Mouse (Mus musculus): Measurements from ENCODE around the gene Ugt1a7c. TPM values are rescaled to one million over a fixed set of nuclear protein-coding genes. Genes with fewer than 3 reads are reported as not detected.
"Not testable (repeated sequence)": the region's sequence is repeated elsewhere in the genome, so short reads cannot be mapped to it uniquely, and the experiment has no call there.

The Ugt1a7c gene
- polyA plus RNA-seq, 1 experiment from 2014 or later: 82.7 TPM

- Histone ChIP-seq H3K9me3 (ENCODE audit: control insufficient read depth, low read length) (no peaks in the 10 kb centered on the region), H3K4me2 (ENCODE audit: low read depth, low read length) (no peak overlapping the region), H3K9ac (ENCODE audit: low read depth, low read length) (no peak overlapping the region), H3K36me3 (ENCODE audit: control insufficient read depth, insufficient read depth, low read length) (no peaks in the 10 kb centered on the region), H3K4me1 (ENCODE audit: control insufficient read depth, insufficient read depth, low read length) (peaks cover 11% of the 10 kb centered on the region; the same call in 1 of the 2 replicates), H3K27ac (ENCODE audit: low read length) (peak overlapping the region; percentile 5), H3K27me3 (replicated peaks; ENCODE audit: control insufficient read depth, insufficient read depth, low read length) (no peaks in the 10 kb centered on the region), H3K4me3 (ENCODE audit: low read length) (no peak overlapping the region)
- WGBS: 43% methylated on average over 3 of the region's 3 CpGs
- ATAC-seq: no peak
These were observed 39.1 kb downstream of the Ugt1a7c start for GRCm38 (mm10) chr1:88133908-88134456.

GRCm38 (mm10) chr1:88134457-88135011 is 39.7 kb downstream of the Ugt1a7c start, which contains the start of gene Ugt1a6a:
Gene Ugt1a6a (plus strand): TSS chr1:88134809.
- not testable (repeated sequence) for H3K9ac ChIP-seq (ENCODE audit: low read depth, low read length); H3K27me3 ChIP-seq (replicated peaks; ENCODE audit: control insufficient read depth, insufficient read depth, low read length); H3K36me3 ChIP-seq (ENCODE audit: control insufficient read depth, insufficient read depth, low read length); H3K9me3 ChIP-seq (ENCODE audit: control insufficient read depth, low read length); H3K4me3 ChIP-seq (ENCODE audit: low read length); H3K4me2 ChIP-seq (ENCODE audit: low read depth, low read length)
- ATAC-seq: peak; percentile 41
- WGBS: 34% methylated on average over 5 of the region's 5 CpGs
- peaks cover 11% of the 10 kb centered on the region; the same call in 1 of the 2 replicates for H3K4me1 ChIP-seq (ENCODE audit: control insufficient read depth, insufficient read depth, low read length)
- H3K27ac ChIP-seq (ENCODE audit: low read length): peak within 1 kb of the TSS; percentile 5

GRCm38 (mm10) chr1:88135229-88135904 is 40.5 kb downstream of the Ugt1a7c start:
- not testable (repeated sequence) for H3K27ac ChIP-seq (ENCODE audit: low read length)

GRCm38 (mm10) chr1:88136646-88137045 is 41.8 kb downstream of the Ugt1a7c start:
- ATAC-seq: no peak
- Histone ChIP-seq H3K27ac (ENCODE audit: low read length) (no peak overlapping the region), H3K9me3 (ENCODE audit: control insufficient read depth, low read length) (no peaks in the 10 kb centered on the region), H3K4me1 (ENCODE audit: control insufficient read depth, insufficient read depth, low read length) (peaks cover 11% of the 10 kb centered on the region; the same call in 1 of the 2 replicates), H3K27me3 (replicated peaks; ENCODE audit: control insufficient read depth, insufficient read depth, low read length) (no peaks in the 10 kb centered on the region), H3K4me2 (ENCODE audit: low read depth, low read length) (no peak overlapping the region), H3K36me3 (ENCODE audit: control insufficient read depth, insufficient read depth, low read length) (no peaks in the 10 kb centered on the region), H3K4me3 (ENCODE audit: low read length) (no peak overlapping the region), H3K9ac (ENCODE audit: low read depth, low read length) (no peak overlapping the region)
- 69% methylated on average over 2 of the region's 2 CpGs for WGBS

More at GRCm38 (mm10) chr1:88135229-88135904, 40.5 kb downstream of the Ugt1a7c start:
- not testable (repeated sequence) for H3K9me3 ChIP-seq (ENCODE audit: control insufficient read depth, low read length); H3K36me3 ChIP-seq (ENCODE audit: control insufficient read depth, insufficient read depth, low read length); H3K4me2 ChIP-seq (ENCODE audit: low read depth, low read length); H3K4me3 ChIP-seq (ENCODE audit: low read length); H3K27me3 ChIP-seq (replicated peaks; ENCODE audit: control insufficient read depth, insufficient read depth, low read length); H3K9ac ChIP-seq (ENCODE audit: low read depth, low read length); ATAC-seq
- WGBS: 86% methylated on average over 5 of the region's 6 CpGs
- peaks cover 11% of the 10 kb centered on the region; the same call in 1 of the 2 replicates for H3K4me1 ChIP-seq (ENCODE audit: control insufficient read depth, insufficient read depth, low read length)

DNA sequence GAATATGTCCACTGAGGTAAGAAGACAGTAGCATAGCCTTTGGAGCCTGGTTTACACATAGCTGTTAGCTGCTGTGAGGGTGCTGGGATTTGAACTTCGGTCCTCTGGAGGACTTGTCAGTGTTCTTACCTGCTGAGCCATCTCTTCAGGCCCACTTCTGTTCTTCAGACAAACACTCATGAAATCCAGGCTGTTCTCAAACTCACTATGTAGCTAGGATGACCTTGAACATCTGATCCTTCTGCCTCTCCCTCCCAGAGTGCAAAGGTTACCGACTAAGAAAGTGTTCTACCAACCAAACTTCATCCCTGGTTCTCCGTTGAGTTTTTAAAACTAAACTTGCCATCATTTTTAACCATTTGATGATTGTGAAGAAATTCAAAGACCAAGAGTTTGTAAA is 42.4 kb downstream of the Ugt1a7c start:
- H3K9me3 ChIP-seq (ENCODE audit: control insufficient read depth, low read length): no peaks in the 10 kb centered on the region
- no peak overlapping the region for H3K27ac ChIP-seq (ENCODE audit: low read length)
- no peaks in the 10 kb centered on the region for H3K36me3 ChIP-seq (ENCODE audit: control insufficient read depth, insufficient read depth, low read length)
- 69% methylated on average over 3 of the region's 3 CpGs for WGBS
- ATAC-seq: no peak
- H3K9ac ChIP-seq (ENCODE audit: low read depth, low read length): no peak overlapping the region
- H3K4me3 ChIP-seq (ENCODE audit: low read length): no peak overlapping the region
- H3K4me2 ChIP-seq (ENCODE audit: low read depth, low read length): no peak overlapping the region
- H3K27me3 ChIP-seq (replicated peaks; ENCODE audit: control insufficient read depth, insufficient read depth, low read length): no peaks in the 10 kb centered on the region
- peaks cover 11% of the 10 kb centered on the region; the same call in 1 of the 2 replicates for H3K4me1 ChIP-seq (ENCODE audit: control insufficient read depth, insufficient read depth, low read length)

GRCm38 (mm10) chr1:88138145-88138544 is 43.3 kb downstream of the Ugt1a7c start:
- H3K9ac ChIP-seq (ENCODE audit: low read depth, low read length): no peak overlapping the region
- H3K4me2 ChIP-seq (ENCODE audit: low read depth, low read length): no peak overlapping the region
- no peaks in the 10 kb centered on the region for H3K9me3 ChIP-seq (ENCODE audit: control insufficient read depth, low read length)
- H3K4me3 ChIP-seq (ENCODE audit: low read length): no peak overlapping the region
- H3K4me1 ChIP-seq (ENCODE audit: control insufficient read depth, insufficient read depth, low read length): peaks cover 11% of the 10 kb centered on the region; the same call in 1 of the 2 replicates
- ATAC-seq: peak; percentile 60
- 68% methylated on average over 1 of the region's 1 CpGs for WGBS
- H3K36me3 ChIP-seq (ENCODE audit: control insufficient read depth, insufficient read depth, low read length): no peaks in the 10 kb centered on the region
- H3K27ac ChIP-seq (ENCODE audit: low read length): no peak overlapping the region
- no peaks in the 10 kb centered on the region for H3K27me3 ChIP-seq (replicated peaks; ENCODE audit: control insufficient read depth, insufficient read depth, low read length)

DNA sequence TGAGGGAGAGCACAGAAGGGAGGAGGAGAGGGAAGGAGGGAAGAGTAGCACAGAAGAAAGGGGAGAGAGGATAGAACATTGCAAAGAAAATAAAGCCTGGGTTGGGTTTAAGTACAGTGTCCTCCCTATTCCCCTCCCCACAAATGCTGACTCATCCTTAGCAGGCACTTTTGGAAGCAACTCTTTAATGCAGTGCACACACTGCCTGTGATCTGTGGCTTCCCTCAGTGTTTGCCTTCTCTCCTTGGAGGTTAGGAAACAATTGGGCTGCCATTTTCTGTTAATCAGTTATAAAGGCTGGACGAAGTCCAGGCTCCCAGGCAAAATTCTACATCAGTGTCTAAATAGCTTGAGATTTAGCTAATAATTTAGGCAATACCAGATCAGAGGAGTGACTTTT is 45.6 kb downstream of the Ugt1a7c start:
- WGBS: 33% methylated on average over 1 of the region's 1 CpGs
- H3K9me3 ChIP-seq (ENCODE audit: control insufficient read depth, low read length); H3K36me3 ChIP-seq (ENCODE audit: control insufficient read depth, insufficient read depth, low read length); H3K9ac ChIP-seq (ENCODE audit: low read depth, low read length); H3K27me3 ChIP-seq (replicated peaks; ENCODE audit: control insufficient read depth, insufficient read depth, low read length); H3K4me2 ChIP-seq (ENCODE audit: low read depth, low read length); H3K4me3 ChIP-seq (ENCODE audit: low read length); H3K4me1 ChIP-seq (ENCODE audit: control insufficient read depth, insufficient read depth, low read length); H3K27ac ChIP-seq (ENCODE audit: low read length): not testable (repeated sequence)
- peak; percentile 82 for ATAC-seq

GRCm38 (mm10) chr1:88143966-88144675 is 49.3 kb downstream of the Ugt1a7c start:
- not testable (repeated sequence) for H3K36me3 ChIP-seq (ENCODE audit: control insufficient read depth, insufficient read depth, low read length); H3K9me3 ChIP-seq (ENCODE audit: control insufficient read depth, low read length); H3K4me2 ChIP-seq (ENCODE audit: low read depth, low read length); H3K9ac ChIP-seq (ENCODE audit: low read depth, low read length); H3K27me3 ChIP-seq (replicated peaks; ENCODE audit: control insufficient read depth, insufficient read depth, low read length); H3K27ac ChIP-seq (ENCODE audit: low read length); H3K4me1 ChIP-seq (ENCODE audit: control insufficient read depth, insufficient read depth, low read length); H3K4me3 ChIP-seq (ENCODE audit: low read length)
- WGBS: 0% methylated on average over 5 of the region's 5 CpGs
- peak; percentile 36 for ATAC-seq

DNA sequence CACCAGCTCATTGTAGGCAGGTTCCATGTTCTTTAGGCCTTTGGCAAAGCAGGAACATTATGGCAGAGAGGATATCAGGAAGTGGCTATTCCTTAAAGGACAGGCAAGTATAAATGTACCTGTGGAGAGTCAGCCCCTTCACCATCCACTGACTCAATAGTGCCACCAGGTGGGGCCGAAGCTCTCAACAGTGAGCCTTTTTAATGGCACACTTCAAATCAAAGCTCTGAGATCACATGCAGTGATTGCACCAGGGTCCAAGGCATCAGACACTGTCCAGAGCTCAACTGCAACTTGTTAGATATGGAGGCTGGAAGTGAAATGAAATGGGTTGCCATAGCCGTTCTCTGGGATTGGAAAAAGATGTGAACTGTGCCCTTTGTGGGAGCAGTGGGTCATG is 50.4 kb downstream of the Ugt1a7c start:
- not testable (repeated sequence) for H3K36me3 ChIP-seq (ENCODE audit: control insufficient read depth, insufficient read depth, low read length); H3K27me3 ChIP-seq (replicated peaks; ENCODE audit: control insufficient read depth, insufficient read depth, low read length); H3K4me1 ChIP-seq (ENCODE audit: control insufficient read depth, insufficient read depth, low read length); H3K27ac ChIP-seq (ENCODE audit: low read length); H3K9ac ChIP-seq (ENCODE audit: low read depth, low read length); ATAC-seq; H3K4me2 ChIP-seq (ENCODE audit: low read depth, low read length); H3K9me3 ChIP-seq (ENCODE audit: control insufficient read depth, low read length); H3K4me3 ChIP-seq (ENCODE audit: low read length)
- WGBS: 59% methylated on average over 2 of the region's 2 CpGs

Measured in intestine, embryonic 16.5 days (tissue).